Mouse (Mus musculus) heart, embryonic 15.5 days (tissue): ENCODE results near the gene Ccl9. TPM values are rescaled to one million over a fixed set of nuclear protein-coding genes. Genes with fewer than 3 reads are reported as not detected.

Source experiments
- ATAC-seq: fragments of 200-750 bp; cut with Nextera tagmentation; replicated peaks from 2 replicates; pipeline ENCODE4 v1.8.0; 2017; ENCODE audit warnings: low read depth, moderate TSS enrichment; ENCODE audit not compliant: insufficient number of reproducible peaks, insufficient read depth, low FRiP score
- H3K27ac ChIP-seq: fragments of 300-500 bp; sonication (generic); 2 replicates; pipeline ENCODE4 v1.5.1; 2015; ENCODE audit warnings: mild to moderate bottlenecking, inconsistent platforms
- H3K27me3 ChIP-seq: fragments of 300-500 bp; sonication (generic); 2 replicates; pipeline ENCODE4 v1.6.1; 2015; ENCODE audit warnings: inconsistent platforms
- H3K36me3 ChIP-seq: fragments of 300-500 bp; sonication (generic); 2 replicates; pipeline ENCODE4 v1.6.1; 2015; ENCODE audit warnings: mild to moderate bottlenecking, inconsistent platforms
- H3K4me1 ChIP-seq: fragments of 300-500 bp; sonication (generic); replicated peaks from 2 replicates; pipeline ENCODE4 v1.6.1; 2015; ENCODE audit warnings: inconsistent platforms
- H3K4me2 ChIP-seq: fragments of 300-500 bp; sonication (generic); 2 replicates; pipeline ENCODE4 v1.6.1; 2015; ENCODE audit warnings: inconsistent platforms, mild to moderate bottlenecking, moderate library complexity
- H3K4me3 ChIP-seq: fragments of 300-500 bp; sonication (generic); 2 replicates; pipeline ENCODE4 v1.5.1; 2015; ENCODE audit warnings: mild to moderate bottlenecking, inconsistent platforms
- H3K9ac ChIP-seq: fragments of 300-500 bp; sonication (generic); 2 replicates; pipeline ENCODE4 v1.6.1; 2015; ENCODE audit warnings: mild to moderate bottlenecking, inconsistent platforms
- H3K9me3 ChIP-seq: fragments of 300-500 bp; sonication (generic); replicated peaks from 2 replicates; pipeline ENCODE4 v1.6.1; 2016; ENCODE audit warnings: inconsistent platforms
- WGBS: fragments of 180-500 bp; shearing (Covaris S2); methylation state at CpG from one replicate; pipeline ENCODE4 v1.1.7; 2015; ENCODE audit warnings: mixed read lengths; 5-methylcytosine and 5-hydroxymethylcytosine counted together
- polyA plus RNA-seq: library from polyadenylated mRNA; unstranded; fragments of >200 nt; fragmentation: Nextera tagmentation; extraction: Ambion mirVana; gene quantifications from 2 replicates; pipeline ENCODE4 v1.2.1, GENCODE M21; 2015

Ccl9 gene
- polyA plus RNA-seq, 1 experiment from 2014 or later = 3.0 TPM

- Histone ChIP-seq H3K4me3 (no peak overlapping the region), H3K9ac (no peak overlapping the region), H3K27me3 (no peaks in the 10 kb centered on the region), H3K4me2 (no peak overlapping the region), H3K4me1 (no peaks in the 10 kb centered on the region), H3K27ac (no peak overlapping the region), H3K9me3 (no peaks in the 10 kb centered on the region), H3K36me3 (no peaks in the 10 kb centered on the region)
- ATAC-seq = no peak
- WGBS = 62% methylated on average over 3 of the region's 3 CpGs
Observed at GRCm38 (mm10) chr11:83598207-83598837, 19.9 kb upstream of the Ccl9 start.

- Histone ChIP-seq H3K9me3 (no peaks in the 10 kb centered on the region), H3K27me3 (no peaks in the 10 kb centered on the region), H3K4me3 (no peak overlapping the region), H3K9ac (no peak overlapping the region), H3K27ac (no peak overlapping the region), H3K4me1 (no peaks in the 10 kb centered on the region), H3K4me2 (no peak overlapping the region), H3K36me3 (no peaks in the 10 kb centered on the region)
- ATAC-seq = no peak
- whole genome bisulfite sequencing = 87% methylated on average over 7 of the region's 7 CpGs
Observed at GRCm38 (mm10) chr11:83597796-83598195, 19.4 kb upstream of the Ccl9 start.

- Histone ChIP-seq H3K36me3 (no peaks in the 10 kb centered on the region), H3K9ac (no peak overlapping the region), H3K27me3 (no peaks in the 10 kb centered on the region), H3K4me2 (no peak overlapping the region), H3K27ac (no peak overlapping the region), H3K4me1 (no peaks in the 10 kb centered on the region), H3K9me3 (no peaks in the 10 kb centered on the region), H3K4me3 (no peak overlapping the region)
- no peak for ATAC-seq
- 76% methylated on average over 7 of the region's 7 CpGs for WGBS
Observed at GRCm38 (mm10) chr11:83595669-83596455, 17.4 kb upstream of the Ccl9 start.

- ATAC-seq = no peak
- H3K4me2 ChIP-seq = no peak overlapping the region
- no peak overlapping the region for H3K27ac ChIP-seq
- H3K9ac ChIP-seq = no peak overlapping the region
- no peak overlapping the region for H3K4me3 ChIP-seq
- H3K27me3 ChIP-seq = no peaks in the 10 kb centered on the region
- 85% methylated on average over 5 of the region's 5 CpGs for WGBS
- no peaks in the 10 kb centered on the region for H3K36me3 ChIP-seq
- H3K9me3 ChIP-seq = no peaks in the 10 kb centered on the region
- H3K4me1 ChIP-seq = no peaks in the 10 kb centered on the region
Observed at GRCm38 (mm10) chr11:83593453-83593852, 15.0 kb upstream of the Ccl9 start.

GRCm38 (mm10) chr11:83592853-83593252 is 14.4 kb upstream of the Ccl9 start, which contains the start of gene Ccl6:
Gene Ccl6 (minus strand): TSS chr11:83593087.
- no peaks in the 10 kb centered on the region for H3K36me3 ChIP-seq
- H3K27me3 ChIP-seq = no peaks in the 10 kb centered on the region
- no peak for ATAC-seq
- H3K4me2 ChIP-seq = no peak within 1 kb of the TSS
- H3K4me1 ChIP-seq = no peaks in the 10 kb centered on the region
- 50% methylated on average over 2 of the region's 2 CpGs for WGBS
- H3K9me3 ChIP-seq = no peaks in the 10 kb centered on the region
- H3K4me3 ChIP-seq = no peak within 1 kb of the TSS
- no peak within 1 kb of the TSS for H3K27ac ChIP-seq
- no peak within 1 kb of the TSS for H3K9ac ChIP-seq

GRCm38 (mm10) chr11:83584232-83584631 is 5.8 kb upstream of the Ccl9 start:
- no peaks in the 10 kb centered on the region for H3K4me1 ChIP-seq
- H3K4me2 ChIP-seq = no peak overlapping the region
- H3K27me3 ChIP-seq = no peaks in the 10 kb centered on the region
- no peak overlapping the region for H3K9ac ChIP-seq
- no peaks in the 10 kb centered on the region for H3K36me3 ChIP-seq
- ATAC-seq = no peak
- WGBS = 77% methylated on average over 2 of the region's 2 CpGs
- H3K4me3 ChIP-seq = no peak overlapping the region
- H3K9me3 ChIP-seq = no peaks in the 10 kb centered on the region
- H3K27ac ChIP-seq = no peak overlapping the region

GRCm38 (mm10) chr11:83583450-83583754 is 5.0 kb upstream of the Ccl9 start:
- Histone ChIP-seq H3K4me2 (no peak overlapping the region), H3K27ac (no peak overlapping the region), H3K36me3 (no peaks in the 10 kb centered on the region), H3K9ac (no peak overlapping the region), H3K4me1 (no peaks in the 10 kb centered on the region), H3K27me3 (no peaks in the 10 kb centered on the region), H3K9me3 (no peaks in the 10 kb centered on the region), H3K4me3 (no peak overlapping the region)
- no peak for ATAC-seq

GRCm38 (mm10) chr11:83582626-83583449 is 4.4 kb upstream of the Ccl9 start:
- no peak overlapping the region for H3K9ac ChIP-seq
- H3K27ac ChIP-seq = no peak overlapping the region
- H3K27me3 ChIP-seq = no peaks in the 10 kb centered on the region
- H3K4me2 ChIP-seq = no peak overlapping the region
- H3K36me3 ChIP-seq = no peaks in the 10 kb centered on the region
- no peak for ATAC-seq
- 44% methylated on average over 4 of the region's 4 CpGs for WGBS
- H3K9me3 ChIP-seq = no peaks in the 10 kb centered on the region
- H3K4me3 ChIP-seq = no peak overlapping the region
- no peaks in the 10 kb centered on the region for H3K4me1 ChIP-seq

- no peaks in the 10 kb centered on the region for H3K9me3 ChIP-seq
- no peak overlapping the region for H3K4me2 ChIP-seq
- H3K9ac ChIP-seq = no peak overlapping the region
- WGBS = 72% methylated on average over 4 of the region's 4 CpGs
- no peaks in the 10 kb centered on the region for H3K4me1 ChIP-seq
- ATAC-seq = no peak
- H3K36me3 ChIP-seq = no peaks in the 10 kb centered on the region
- H3K4me3 ChIP-seq = no peak overlapping the region
- no peaks in the 10 kb centered on the region for H3K27me3 ChIP-seq
- H3K27ac ChIP-seq = no peak overlapping the region
Observed at GRCm38 (mm10) chr11:83581626-83582610, 3.5 kb upstream of the Ccl9 start.

GRCm38 (mm10) chr11:83580699-83581232 is 2.3 kb upstream of the Ccl9 start:
- no peaks in the 10 kb centered on the region for H3K9me3 ChIP-seq
- 45% methylated on average over 1 of the region's 1 CpGs for WGBS
- H3K9ac ChIP-seq = no peak overlapping the region
- H3K4me3 ChIP-seq = no peak overlapping the region
- no peaks in the 10 kb centered on the region for H3K27me3 ChIP-seq
- no peak overlapping the region for H3K27ac ChIP-seq
- H3K4me2 ChIP-seq = no peak overlapping the region
- no peaks in the 10 kb centered on the region for H3K4me1 ChIP-seq
- no peaks in the 10 kb centered on the region for H3K36me3 ChIP-seq
- ATAC-seq = no peak
